Mouse (Mus musculus): Measurements from ENCODE around the gene Dpp7. TPM values are rescaled to one million over a fixed set of nuclear protein-coding genes. Genes with fewer than 3 reads are reported as not detected.

The Dpp7 gene
- polyA plus RNA-seq (2015; fragmentation: Nextera tagmentation; extraction: Ambion mirVana): 10.3 and 10.6 TPM in 2 replicates

DNA sequence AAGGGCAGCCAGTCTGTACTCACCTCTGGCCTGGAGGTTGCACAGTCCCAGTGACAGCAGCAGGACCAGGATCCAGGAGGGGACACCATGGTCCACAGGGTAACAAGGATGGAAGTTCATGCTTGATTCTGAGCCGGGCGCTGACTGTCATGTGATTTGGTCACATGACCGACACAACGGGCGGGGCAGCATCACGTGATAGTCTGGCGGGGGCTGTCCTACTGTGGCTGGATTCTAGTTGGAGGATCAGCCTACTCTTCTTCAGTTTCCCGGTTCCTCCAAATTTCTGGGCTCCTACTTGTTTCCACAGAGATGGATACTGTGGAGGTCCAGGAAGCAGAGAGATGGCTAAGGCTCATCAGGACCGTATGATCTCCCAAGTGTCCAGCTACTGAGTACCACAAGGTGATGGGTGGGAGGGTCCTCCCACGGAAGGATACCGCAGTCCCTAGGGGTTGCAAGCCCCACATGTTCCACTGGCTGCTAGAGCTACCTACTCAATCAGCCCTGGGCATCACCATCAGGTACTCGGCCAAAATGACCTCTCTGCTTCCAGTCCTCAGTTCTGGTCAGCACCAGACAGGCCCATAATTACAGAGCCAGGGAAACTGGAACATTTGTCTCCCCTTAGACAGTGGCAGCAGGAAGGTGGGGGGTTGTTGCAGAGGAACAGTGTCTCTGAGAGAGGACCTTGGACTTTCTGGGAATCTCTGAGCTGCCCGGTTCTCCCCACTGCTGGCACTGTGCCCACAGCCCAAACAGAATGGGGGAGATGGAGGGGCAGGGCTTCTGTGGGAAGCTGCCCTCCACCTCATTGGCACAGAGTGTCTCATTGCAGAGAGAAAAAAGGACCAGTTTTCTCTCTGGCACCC, at the start of gene Dpp7:
TSS of gene Dpp7 (minus strand) at position 152 of the 872 bp plus-strand sequence.
- Histone ChIP-seq H3K36me3 (ENCODE audit: control insufficient read depth, insufficient read depth) (peaks cover 6% of the 10 kb centered on the region; the same call in 1 of the 2 replicates), H3K9ac (ENCODE audit: low read length) (peak within 1 kb of the TSS; percentile 56), H3K4me3 (ENCODE audit: low read length) (peak within 1 kb of the TSS; percentile 58), H3K4me1 (ENCODE audit: control insufficient read depth, insufficient read depth, low read length) (peaks cover 8% of the 10 kb centered on the region), H3K27me3 (ENCODE audit: control insufficient read depth, insufficient read depth, low read length) (no peaks in the 10 kb centered on the region), H3K9me3 (replicated peaks; ENCODE audit: control insufficient read depth, low read length) (no peaks in the 10 kb centered on the region), H3K4me2 (ENCODE audit: low read depth, low read length) (peak within 1 kb of the TSS; percentile 89), H3K27ac (ENCODE audit: low read length) (no peak within 1 kb of the TSS)
- peak; percentile 70 for ATAC-seq (replicated peaks; ENCODE audit: extremely low read depth, insufficient read depth, low FRiP score)
- 3% methylated on average over 13 of the region's 13 CpGs for WGBS

DNA sequence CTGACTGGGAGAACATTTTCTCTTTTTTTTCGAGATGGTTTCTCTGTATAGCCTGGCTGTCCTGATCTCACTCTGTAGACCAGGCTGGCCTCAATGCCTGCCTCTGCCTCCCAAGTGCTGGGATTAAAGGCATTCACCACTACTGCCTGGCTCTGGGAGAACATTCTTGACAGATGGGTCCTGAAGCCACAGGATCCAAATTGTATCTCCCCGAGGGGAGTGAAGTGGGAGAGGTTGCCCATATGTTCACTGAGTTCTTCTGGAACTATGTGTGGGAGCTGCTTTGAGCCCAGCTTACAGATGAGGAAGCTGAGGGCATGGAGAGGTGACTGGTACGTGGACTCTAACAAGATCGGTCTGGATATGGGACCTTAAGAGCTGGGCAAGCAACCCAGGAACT, 47.8 kb upstream of the Dpp7 start:
- Histone ChIP-seq H3K9me3 (replicated peaks; ENCODE audit: control insufficient read depth, low read length) (no peaks in the 10 kb centered on the region), H3K9ac (ENCODE audit: low read length) (no peak overlapping the region), H3K27me3 (ENCODE audit: control insufficient read depth, insufficient read depth, low read length) (peaks cover 53% of the 10 kb centered on the region), H3K4me1 (ENCODE audit: control insufficient read depth, insufficient read depth, low read length) (no peaks in the 10 kb centered on the region; the same call in 1 of the 2 replicates), H3K4me2 (ENCODE audit: low read depth, low read length) (0 out of 2 replicates have a peak overlapping the region, but pooled peaks have one; percentile 62), H3K27ac (ENCODE audit: low read length) (no peak overlapping the region), H3K36me3 (ENCODE audit: control insufficient read depth, insufficient read depth) (no peaks in the 10 kb centered on the region), H3K4me3 (ENCODE audit: low read length) (no peak overlapping the region)
- 81% methylated on average over 4 of the region's 4 CpGs for WGBS
- no peak for ATAC-seq (replicated peaks; ENCODE audit: extremely low read depth, insufficient read depth, low FRiP score)

DNA sequence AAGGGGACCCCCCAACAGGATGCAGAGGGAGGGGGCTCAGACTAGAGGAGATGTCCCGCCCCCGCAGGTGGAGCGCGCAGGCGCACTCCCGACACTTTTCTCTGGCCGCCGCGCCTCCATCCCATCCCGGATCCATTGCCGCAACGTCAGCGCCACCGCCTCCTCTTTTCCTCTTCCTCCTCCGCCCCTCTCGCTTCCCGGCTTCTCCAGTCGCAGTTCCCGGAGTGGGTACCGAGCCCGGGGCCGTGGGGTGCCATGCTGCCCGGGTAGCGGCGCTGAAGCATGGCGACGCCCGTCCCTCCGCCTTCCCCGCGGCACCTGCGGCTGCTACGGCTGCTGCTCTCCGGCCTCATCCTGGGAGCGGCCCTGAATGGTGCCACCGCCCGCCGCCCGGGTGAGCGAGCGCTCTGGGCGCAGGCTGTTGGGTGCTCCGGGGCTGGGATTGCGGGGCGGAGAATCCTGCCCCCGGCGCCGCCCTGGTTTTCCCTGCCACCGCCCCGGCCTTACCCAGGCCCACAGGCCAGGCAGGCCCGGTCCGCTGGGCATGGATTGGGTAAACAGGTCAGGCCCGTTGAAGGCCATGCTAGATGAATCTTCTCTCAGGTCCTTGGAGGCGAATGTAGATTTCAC, 46.9 kb upstream of the Dpp7 start:
- no peaks in the 10 kb centered on the region for H3K36me3 ChIP-seq (ENCODE audit: control insufficient read depth, insufficient read depth)
- no peak overlapping the region for H3K27ac ChIP-seq (ENCODE audit: low read length)
- peak overlapping the region; percentile 58 for H3K4me3 ChIP-seq (ENCODE audit: low read length)
- 1% methylated on average over 53 of the region's 54 CpGs for WGBS
- peak; percentile 53 for ATAC-seq (replicated peaks; ENCODE audit: extremely low read depth, insufficient read depth, low FRiP score)
- H3K4me2 ChIP-seq (ENCODE audit: low read depth, low read length): peak overlapping the region; percentile 62
- peaks cover 59% of the 10 kb centered on the region for H3K27me3 ChIP-seq (ENCODE audit: control insufficient read depth, insufficient read depth, low read length)
- H3K9me3 ChIP-seq (replicated peaks; ENCODE audit: control insufficient read depth, low read length): no peaks in the 10 kb centered on the region
- H3K9ac ChIP-seq (ENCODE audit: low read length): peak overlapping the region; percentile 67
- H3K4me1 ChIP-seq (ENCODE audit: control insufficient read depth, insufficient read depth, low read length): no peaks in the 10 kb centered on the region; the same call in 1 of the 2 replicates

DNA sequence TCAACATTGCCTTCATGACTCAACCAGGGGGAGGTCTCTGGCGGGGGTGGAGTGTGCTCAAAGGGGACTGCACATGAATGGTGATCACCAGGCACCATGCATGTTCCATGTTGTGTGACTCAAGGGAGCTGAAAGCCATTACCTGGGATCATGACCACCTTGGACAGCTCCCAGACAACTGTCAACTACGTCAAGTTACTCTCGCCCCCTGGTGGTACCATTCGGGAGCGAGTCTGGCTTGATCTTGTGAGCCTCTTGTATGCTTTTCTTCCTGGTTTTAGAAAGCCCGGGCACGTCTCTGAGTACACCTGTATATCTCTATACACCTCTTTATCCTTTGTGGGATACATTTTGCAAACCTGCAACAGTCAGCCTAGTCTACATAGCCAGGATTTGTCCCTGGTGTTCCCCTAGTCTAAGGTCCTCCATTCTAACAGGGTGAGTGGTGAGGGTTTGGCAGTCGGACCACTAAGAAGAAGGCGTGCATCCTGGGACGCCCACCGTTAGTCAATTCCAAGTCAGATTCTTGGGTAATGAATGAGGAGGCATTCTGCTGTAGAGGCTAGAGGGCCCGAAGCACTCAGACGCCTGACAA, 46.3 kb upstream of the Dpp7 start:
- Histone ChIP-seq H3K36me3 (ENCODE audit: control insufficient read depth, insufficient read depth) (no peaks in the 10 kb centered on the region), H3K27ac (ENCODE audit: low read length) (no peak overlapping the region), H3K4me2 (ENCODE audit: low read depth, low read length) (peak overlapping the region; percentile 62), H3K27me3 (ENCODE audit: control insufficient read depth, insufficient read depth, low read length) (peaks cover 62% of the 10 kb centered on the region), H3K9ac (ENCODE audit: low read length) (peak overlapping the region; percentile 67; the same call in 1 of the 2 replicates), H3K4me3 (ENCODE audit: low read length) (peak overlapping the region; percentile 58), H3K9me3 (replicated peaks; ENCODE audit: control insufficient read depth, low read length) (no peaks in the 10 kb centered on the region), H3K4me1 (ENCODE audit: control insufficient read depth, insufficient read depth, low read length) (no peaks in the 10 kb centered on the region; the same call in 1 of the 2 replicates)
- no peak for ATAC-seq (replicated peaks; ENCODE audit: extremely low read depth, insufficient read depth, low FRiP score)
- WGBS: under 1% methylated on average over 13 of the region's 13 CpGs

DNA sequence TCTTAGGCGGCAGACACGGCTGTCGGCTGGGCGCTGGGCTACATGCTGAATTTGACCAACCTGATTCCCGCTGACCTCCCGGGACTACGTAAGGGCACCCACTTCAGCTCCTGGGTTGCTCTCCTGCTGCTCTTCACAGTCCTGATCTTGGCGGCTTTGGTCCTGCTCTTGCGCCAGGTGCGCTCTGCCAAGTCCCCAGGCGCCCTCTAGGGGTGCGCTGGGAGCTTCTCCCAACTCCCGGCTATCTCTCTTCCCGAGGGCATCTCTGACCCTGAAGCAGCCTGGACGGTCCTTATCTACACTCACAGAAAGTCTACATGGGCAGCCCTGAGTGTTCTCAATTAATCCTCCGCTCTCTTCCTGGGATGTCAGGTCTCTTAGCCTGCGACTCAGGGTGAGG, 44.6 kb upstream of the Dpp7 start:
- Histone ChIP-seq H3K4me2 (ENCODE audit: low read depth, low read length) (peak overlapping the region; percentile 7), H3K9ac (ENCODE audit: low read length) (no peak overlapping the region), H3K36me3 (ENCODE audit: control insufficient read depth, insufficient read depth) (no peaks in the 10 kb centered on the region), H3K27me3 (ENCODE audit: control insufficient read depth, insufficient read depth, low read length) (peaks cover 75% of the 10 kb centered on the region), H3K4me3 (ENCODE audit: low read length) (peak overlapping the region; percentile 6; the same call in 1 of the 2 replicates), H3K9me3 (replicated peaks; ENCODE audit: control insufficient read depth, low read length) (no peaks in the 10 kb centered on the region), H3K27ac (ENCODE audit: low read length) (no peak overlapping the region), H3K4me1 (ENCODE audit: control insufficient read depth, insufficient read depth, low read length) (peaks cover 5% of the 10 kb centered on the region; the same call in 1 of the 2 replicates)
- 3% methylated on average over 17 of the region's 17 CpGs for WGBS
- ATAC-seq (replicated peaks; ENCODE audit: extremely low read depth, insufficient read depth, low FRiP score): no peak

- 17% methylated on average over 16 of the region's 16 CpGs for WGBS
- no peaks in the 10 kb centered on the region for H3K36me3 ChIP-seq (ENCODE audit: control insufficient read depth, insufficient read depth)
These were observed 44.1 kb upstream of the Dpp7 start for GRCm38 (mm10) chr2:25400291-25400690.

DNA sequence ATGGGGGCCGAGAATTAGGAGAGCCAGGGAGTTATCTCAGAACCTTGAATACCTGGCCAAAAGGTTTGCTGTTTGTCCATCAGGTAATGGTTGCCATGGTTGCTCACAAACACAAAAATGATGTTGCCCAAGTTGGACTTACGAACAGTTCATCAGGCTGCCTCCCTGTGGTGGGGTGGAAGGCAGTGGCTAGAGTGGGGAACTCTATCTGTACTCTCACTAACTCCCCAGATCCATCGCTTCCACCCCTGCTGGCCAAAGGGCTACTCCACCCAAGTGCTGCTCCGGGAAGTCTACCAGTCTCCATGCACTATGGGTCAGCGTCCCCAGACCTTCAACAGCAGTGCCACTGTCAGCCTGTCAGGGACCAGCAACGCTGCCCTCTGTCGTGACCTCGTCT, 42.9 kb upstream of the Dpp7 start, which contains the start of gene Npdc1:
TSS of gene Npdc1 (plus strand) at position 301 of the 400 bp plus-strand sequence.
- Histone ChIP-seq H3K9ac (ENCODE audit: low read length) (no peak within 1 kb of the TSS), H3K4me1 (ENCODE audit: control insufficient read depth, insufficient read depth, low read length) (peaks cover 6% of the 10 kb centered on the region; the same call in 1 of the 2 replicates), H3K9me3 (replicated peaks; ENCODE audit: control insufficient read depth, low read length) (no peaks in the 10 kb centered on the region), H3K4me2 (ENCODE audit: low read depth, low read length) (no peak within 1 kb of the TSS), H3K4me3 (ENCODE audit: low read length) (no peak within 1 kb of the TSS), H3K27ac (ENCODE audit: low read length) (no peak within 1 kb of the TSS), H3K36me3 (ENCODE audit: control insufficient read depth, insufficient read depth) (no peaks in the 10 kb centered on the region), H3K27me3 (ENCODE audit: control insufficient read depth, insufficient read depth, low read length) (peaks cover 82% of the 10 kb centered on the region)
- no peak for ATAC-seq (replicated peaks; ENCODE audit: extremely low read depth, insufficient read depth, low FRiP score)
- WGBS: 53% methylated on average over 8 of the region's 8 CpGs

More at GRCm38 (mm10) chr2:25400291-25400690, 44.1 kb upstream of the Dpp7 start:
- Histone ChIP-seq H3K9me3 (replicated peaks; ENCODE audit: control insufficient read depth, low read length) (no peaks in the 10 kb centered on the region), H3K27ac (ENCODE audit: low read length) (no peak overlapping the region), H3K27me3 (ENCODE audit: control insufficient read depth, insufficient read depth, low read length) (peaks cover 80% of the 10 kb centered on the region), H3K9ac (ENCODE audit: low read length) (no peak overlapping the region), H3K4me1 (ENCODE audit: control insufficient read depth, insufficient read depth, low read length) (peaks cover 6% of the 10 kb centered on the region; the same call in 1 of the 2 replicates), H3K4me3 (ENCODE audit: low read length) (no peak overlapping the region), H3K4me2 (ENCODE audit: low read depth, low read length) (peak overlapping the region; percentile 7; the same call in 1 of the 2 replicates)
- ATAC-seq (replicated peaks; ENCODE audit: extremely low read depth, insufficient read depth, low FRiP score): no peak

DNA sequence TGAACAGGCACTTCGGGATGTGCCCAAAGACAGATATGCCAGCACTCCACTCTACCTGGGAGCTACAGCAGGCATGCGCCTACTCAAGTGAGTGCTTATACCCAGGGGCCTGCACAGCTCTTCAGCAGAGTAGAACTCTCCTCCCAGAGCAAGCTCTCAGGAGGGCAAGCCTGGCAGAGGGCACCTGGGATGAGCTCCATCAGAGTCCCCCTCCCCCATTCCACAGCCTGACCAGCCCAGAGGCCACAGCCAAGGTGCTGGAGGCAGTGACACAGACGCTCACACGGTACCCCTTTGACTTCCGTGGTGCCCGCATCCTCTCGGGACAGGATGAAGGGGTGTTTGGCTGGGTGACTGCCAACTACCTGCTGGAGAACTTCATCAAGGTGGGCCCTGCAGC, 41.9 kb upstream of the Dpp7 start:
- no peaks in the 10 kb centered on the region for H3K36me3 ChIP-seq (ENCODE audit: control insufficient read depth, insufficient read depth)
- peaks cover 6% of the 10 kb centered on the region; the same call in 1 of the 2 replicates for H3K4me1 ChIP-seq (ENCODE audit: control insufficient read depth, insufficient read depth, low read length)
- peaks cover 79% of the 10 kb centered on the region for H3K27me3 ChIP-seq (ENCODE audit: control insufficient read depth, insufficient read depth, low read length)
- no peaks in the 10 kb centered on the region for H3K9me3 ChIP-seq (replicated peaks; ENCODE audit: control insufficient read depth, low read length)
- no peak overlapping the region for H3K4me2 ChIP-seq (ENCODE audit: low read depth, low read length)
- ATAC-seq (replicated peaks; ENCODE audit: extremely low read depth, insufficient read depth, low FRiP score): no peak
- 86% methylated on average over 7 of the region's 7 CpGs for WGBS
- no peak overlapping the region for H3K27ac ChIP-seq (ENCODE audit: low read length)
- no peak overlapping the region for H3K9ac ChIP-seq (ENCODE audit: low read length)
- H3K4me3 ChIP-seq (ENCODE audit: low read length): no peak overlapping the region

Data from heart, embryonic 16.5 days (tissue).